Mouse (Mus musculus) ES-E14 (cell line): Measurements from ENCODE around the gene Lias.
A peak's percentile ranks its signal among the peaks of the same experiment; 100 is the strongest.

Source experiments
- CHD2 ChIP-seq: IDR thresholded peaks from 2 replicates; pipeline ENCODE4 v1.6.1; 2014; ENCODE audit warnings: mild to moderate bottlenecking, low read depth, low read length, inconsistent platforms
- HCFC1 ChIP-seq: IDR thresholded peaks from 2 replicates; pipeline ENCODE4 v1.6.1; 2012; ENCODE audit warnings: low read length, inconsistent platforms, borderline replicate concordance; ENCODE audit not compliant: insufficient read depth
- MAFK ChIP-seq: IDR thresholded peaks from 2 replicates; pipeline ENCODE4 v1.6.1; 2014; ENCODE audit warnings: mild to moderate bottlenecking, low read depth, low read length, inconsistent platforms; ENCODE audit not compliant: insufficient read depth
- ZC3H11A ChIP-seq: IDR thresholded peaks from 2 replicates; pipeline ENCODE4 v1.6.1; 2012; ENCODE audit warnings: low read depth, mild to moderate bottlenecking, inconsistent platforms, low read length, borderline replicate concordance
- ZNF384 ChIP-seq: IDR thresholded peaks from 2 replicates; pipeline ENCODE4 v1.6.1; 2012; ENCODE audit warnings: low read depth, low read length, inconsistent platforms

- TF ChIP-seq ZC3H11A, result peak; percentile 35; the same call in 1 of the 2 replicates
- no peak for TF ChIP-seq MAFK
- no peak for TF ChIP-seq ZNF384
- no peak for TF ChIP-seq HCFC1
- TF ChIP-seq CHD2, result no peak
Observed at GRCm38 (mm10) chr5:65401251-65401994, 10.1 kb downstream of the Lias start.
